Mouse (Mus musculus) spleen, adult 18-20 months (tissue): ENCODE results near the gene Hcn2.

ENCODE experiments used
- DNase-seq, 2 experiments: peaks; one replicate each; pipeline ENCODE4 v3.0.0; 2022; ENCODE audit warnings: mixed read lengths in 2 of 2

The Hcn2 gene

DNA sequence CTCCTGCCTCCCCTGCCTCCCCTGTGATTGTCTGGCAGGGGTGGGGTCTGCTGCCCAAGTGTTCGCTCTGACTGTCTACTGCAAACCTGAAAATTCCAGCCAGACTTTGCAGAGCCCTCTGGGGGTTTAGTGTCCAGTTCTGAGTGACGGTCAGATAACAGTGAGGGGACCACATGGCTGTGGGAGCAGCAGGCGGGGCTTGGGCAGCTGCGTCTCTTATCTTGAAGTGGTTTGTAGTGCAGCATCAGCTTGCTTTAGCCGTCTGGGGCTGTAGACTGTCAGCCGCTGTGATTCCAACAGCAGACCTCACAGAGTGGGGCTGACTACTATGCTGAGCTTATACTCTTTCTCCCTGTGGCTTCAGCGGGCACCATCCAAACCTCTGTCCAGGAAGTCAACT lies 7.1 kb upstream of the Hcn2 start:
- no peak for DNase-seq

DNA sequence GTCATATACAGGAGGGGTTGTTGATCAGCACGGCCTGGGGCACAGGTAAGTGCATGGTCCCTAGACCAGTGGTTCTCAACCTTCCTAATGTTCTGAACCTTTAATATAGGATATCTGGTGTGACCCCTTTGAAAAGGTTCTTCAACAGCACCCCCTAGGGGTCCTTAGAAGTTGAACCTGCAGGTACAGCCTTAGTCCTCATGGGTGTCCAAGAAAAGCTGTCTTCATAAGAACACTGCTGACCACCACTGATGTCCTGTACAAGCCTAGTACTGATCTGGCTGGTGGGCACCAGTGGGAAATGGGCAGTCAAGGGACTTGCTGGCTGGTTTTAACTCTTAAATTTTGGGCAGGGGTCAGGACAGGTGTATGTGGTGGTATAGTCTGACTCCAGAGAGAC lies 4.4 kb upstream of the Hcn2 start:
- no peak for DNase-seq

DNA sequence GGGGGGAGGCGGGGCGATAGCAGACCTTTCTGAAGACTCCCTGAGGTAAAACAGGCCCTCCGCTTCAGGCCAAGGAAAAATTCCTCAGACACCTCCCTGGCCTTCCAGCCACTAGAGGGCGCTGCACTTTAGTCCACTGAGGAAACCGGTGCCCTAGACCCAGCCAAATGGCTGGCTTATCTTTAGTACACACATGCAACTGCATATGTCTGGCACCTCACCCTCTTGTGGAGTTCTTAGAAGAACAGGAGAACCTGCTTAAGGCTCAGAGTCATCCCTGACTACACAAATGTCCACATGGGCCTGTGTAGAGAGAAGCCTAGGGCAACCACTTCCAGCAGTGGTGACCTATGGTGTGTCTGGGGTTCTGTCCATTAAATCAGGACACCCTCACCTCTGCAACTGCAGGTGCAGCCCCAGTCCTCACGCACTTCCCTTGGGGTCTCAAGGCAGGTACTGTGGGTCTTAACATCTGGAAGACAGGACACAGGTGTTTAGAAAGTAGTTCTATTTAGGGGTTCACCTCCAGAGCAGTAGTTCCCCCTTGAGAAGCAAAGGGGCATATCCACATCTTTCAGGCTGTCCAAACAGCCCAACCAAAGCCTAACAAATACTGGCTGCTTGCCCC lies 3.8 kb upstream of the Hcn2 start:
- DNase-seq = peak; percentile 41 to 73

DNA sequence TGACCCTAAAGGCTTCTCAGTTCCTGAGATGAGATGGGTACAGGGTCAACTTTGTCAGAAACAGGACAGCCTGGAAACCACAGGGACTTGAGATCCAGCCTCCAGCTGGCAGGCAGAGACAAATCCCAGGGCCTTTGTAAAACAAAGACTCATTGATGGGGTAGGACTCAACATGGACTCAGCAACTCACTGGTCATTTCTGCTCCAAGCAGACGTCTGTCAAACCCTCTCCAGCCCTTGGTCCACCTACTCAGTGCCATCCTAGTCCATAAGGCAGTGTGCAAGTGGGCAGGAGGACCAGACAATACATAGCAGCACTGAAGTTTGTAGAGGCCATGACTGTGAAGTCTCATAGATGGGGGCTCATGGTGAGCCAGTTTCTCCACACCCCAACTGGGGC lies 3.3 kb upstream of the Hcn2 start:
- DNase-seq = no peak

DNA sequence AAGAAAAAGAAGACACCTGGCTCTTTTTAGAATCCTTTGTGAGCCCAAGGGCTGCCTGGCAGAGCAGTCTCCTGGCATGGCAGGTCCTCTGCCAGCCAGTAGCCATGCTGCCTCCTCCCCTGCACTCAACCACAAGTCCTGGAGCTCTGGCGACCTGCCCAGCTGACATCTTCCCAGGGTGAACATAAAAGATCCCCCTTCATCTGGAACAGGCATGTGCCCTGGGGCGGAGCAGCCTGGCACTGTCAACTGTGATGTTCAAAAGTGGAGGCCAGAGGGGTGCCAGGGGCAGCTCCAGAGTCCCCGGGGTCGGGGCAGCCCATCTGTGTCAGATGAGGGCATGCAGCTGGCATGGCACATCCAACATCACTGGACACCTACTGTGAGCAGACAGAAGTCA lies 1.4 kb upstream of the Hcn2 start:
- DNase-seq = no peak

DNA sequence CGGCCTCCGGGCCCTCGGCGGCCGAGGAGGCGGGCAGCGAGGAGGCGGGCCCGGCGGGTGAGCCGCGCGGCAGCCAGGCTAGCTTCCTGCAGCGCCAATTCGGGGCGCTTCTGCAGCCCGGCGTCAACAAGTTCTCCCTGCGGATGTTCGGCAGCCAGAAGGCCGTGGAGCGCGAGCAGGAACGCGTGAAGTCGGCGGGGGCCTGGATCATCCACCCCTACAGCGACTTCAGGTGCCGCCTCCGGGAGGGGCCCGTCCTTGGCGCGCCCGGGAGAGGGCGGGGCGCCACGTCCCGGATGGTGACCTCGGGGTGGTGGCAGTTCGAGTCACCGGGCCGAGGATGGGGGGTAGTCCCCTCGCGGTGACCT lies 538 bp downstream of the Hcn2 start:
- DNase-seq = no peak

DNA sequence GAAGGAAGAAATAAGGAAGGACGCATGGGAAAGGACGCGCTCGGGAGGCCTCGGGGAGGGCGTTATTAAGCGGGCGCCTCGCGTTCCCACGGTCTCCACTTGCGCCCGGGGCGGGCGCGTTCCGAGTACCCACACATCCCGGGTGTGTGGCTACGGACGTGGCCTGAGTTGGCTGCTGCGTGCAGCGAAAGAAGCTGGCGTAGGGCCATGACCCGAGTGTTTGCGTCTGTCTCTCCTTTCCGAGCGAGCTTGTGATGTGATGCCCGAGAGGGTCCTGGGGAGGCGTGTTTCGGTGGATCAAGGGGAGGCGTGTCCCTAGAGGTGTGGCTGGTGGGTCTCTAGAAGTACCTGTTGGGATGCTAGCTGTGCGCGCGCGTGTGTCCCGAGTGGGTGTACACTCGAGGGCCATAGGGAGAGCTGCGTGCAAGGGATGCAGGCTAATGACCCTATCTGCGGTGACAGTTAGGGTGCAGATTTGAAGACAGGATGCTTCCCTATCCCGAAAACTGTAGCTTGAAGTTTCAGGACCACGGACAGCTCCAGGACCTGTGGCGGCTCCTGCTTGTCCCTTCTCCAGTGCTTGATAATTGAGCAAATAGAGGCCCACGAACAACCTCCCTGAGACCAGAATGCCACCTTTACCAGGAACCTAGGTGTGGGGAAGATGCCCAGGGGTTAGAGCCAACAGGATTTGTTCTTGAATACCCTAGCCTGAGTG lies 1.4 kb downstream of the Hcn2 start:
- DNase-seq = peak in 1 of 2 experiments; percentile 54

DNA sequence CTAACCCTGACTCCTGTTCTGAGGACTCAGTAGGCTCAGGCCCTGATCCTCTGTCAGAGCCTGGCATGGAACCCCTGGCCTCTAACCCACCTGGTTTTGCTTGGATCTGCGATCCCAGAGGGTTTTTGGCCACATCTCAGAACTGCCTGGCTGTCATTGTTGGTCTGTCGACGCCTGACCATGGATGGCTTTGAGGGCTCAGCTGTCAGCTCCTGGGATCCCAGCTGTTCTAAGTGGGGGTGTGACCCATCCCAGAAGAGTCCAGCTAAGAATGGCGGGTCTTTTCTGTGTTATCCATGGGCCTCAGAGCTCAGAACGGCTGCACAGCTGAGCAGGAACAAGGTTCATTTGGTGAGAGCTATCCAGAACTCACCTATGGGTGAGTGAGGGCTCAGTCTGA lies 4.7 kb downstream of the Hcn2 start:
- DNase-seq = no peak

DNA sequence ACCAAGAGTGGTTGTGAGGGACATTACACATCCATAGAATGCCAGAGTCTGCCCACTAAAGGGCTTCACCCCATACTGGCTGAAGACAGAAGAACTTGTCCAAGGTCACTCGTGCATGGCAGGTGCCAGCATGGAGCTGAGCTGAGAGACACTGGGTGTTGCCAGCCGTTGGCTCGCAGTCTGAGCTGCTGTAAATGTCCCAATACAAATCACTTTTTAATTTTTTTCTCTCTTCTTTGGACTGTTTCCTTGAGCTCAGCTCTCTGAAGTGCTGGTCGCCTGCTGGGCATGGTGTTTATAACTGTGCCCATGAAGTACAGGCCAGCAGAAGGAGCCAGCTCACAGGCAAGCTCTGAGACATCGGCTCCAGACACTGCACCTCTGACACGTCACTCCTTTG lies 6.6 kb downstream of the Hcn2 start:
- DNase-seq = no peak

DNA sequence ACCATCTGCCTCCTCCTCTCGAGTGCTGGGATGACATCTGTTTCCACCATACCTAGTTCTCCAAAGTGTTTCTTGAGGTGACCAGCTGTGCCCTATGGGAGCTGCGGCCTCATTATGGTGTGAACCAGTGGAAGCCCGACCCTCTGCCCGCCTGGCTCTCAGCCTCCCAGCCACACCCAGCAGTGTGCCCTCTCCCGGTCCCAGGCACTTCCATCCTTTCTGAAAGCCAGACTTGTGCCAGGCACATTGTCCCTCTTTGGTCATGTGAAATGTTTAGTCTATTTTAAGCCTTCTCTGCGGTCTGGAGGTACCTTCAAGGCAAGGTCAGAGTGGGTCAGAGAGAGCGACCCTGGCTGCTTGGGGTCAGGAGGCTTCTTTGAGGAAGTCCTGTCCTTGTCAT lies 7.3 kb downstream of the Hcn2 start:
- no peak for DNase-seq

DNA sequence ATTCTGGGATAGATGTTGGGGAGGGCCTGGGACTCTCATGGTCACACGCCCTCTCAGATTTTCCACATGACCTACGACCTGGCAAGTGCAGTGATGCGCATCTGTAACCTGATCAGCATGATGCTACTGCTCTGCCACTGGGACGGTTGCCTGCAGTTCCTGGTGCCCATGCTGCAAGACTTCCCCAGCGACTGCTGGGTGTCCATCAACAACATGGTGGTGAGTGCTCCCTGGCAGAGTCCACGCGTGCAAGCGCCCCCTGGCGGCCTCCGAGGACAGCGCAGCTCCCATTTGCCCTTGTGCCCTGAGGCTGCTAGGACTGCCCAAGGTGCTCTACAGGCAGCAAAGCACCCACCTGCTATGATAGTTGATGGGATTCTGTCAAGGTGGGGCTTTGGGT lies 9.7 kb downstream of the Hcn2 start:
- peak in 1 of 2 experiments; percentile 51 for DNase-seq

DNA sequence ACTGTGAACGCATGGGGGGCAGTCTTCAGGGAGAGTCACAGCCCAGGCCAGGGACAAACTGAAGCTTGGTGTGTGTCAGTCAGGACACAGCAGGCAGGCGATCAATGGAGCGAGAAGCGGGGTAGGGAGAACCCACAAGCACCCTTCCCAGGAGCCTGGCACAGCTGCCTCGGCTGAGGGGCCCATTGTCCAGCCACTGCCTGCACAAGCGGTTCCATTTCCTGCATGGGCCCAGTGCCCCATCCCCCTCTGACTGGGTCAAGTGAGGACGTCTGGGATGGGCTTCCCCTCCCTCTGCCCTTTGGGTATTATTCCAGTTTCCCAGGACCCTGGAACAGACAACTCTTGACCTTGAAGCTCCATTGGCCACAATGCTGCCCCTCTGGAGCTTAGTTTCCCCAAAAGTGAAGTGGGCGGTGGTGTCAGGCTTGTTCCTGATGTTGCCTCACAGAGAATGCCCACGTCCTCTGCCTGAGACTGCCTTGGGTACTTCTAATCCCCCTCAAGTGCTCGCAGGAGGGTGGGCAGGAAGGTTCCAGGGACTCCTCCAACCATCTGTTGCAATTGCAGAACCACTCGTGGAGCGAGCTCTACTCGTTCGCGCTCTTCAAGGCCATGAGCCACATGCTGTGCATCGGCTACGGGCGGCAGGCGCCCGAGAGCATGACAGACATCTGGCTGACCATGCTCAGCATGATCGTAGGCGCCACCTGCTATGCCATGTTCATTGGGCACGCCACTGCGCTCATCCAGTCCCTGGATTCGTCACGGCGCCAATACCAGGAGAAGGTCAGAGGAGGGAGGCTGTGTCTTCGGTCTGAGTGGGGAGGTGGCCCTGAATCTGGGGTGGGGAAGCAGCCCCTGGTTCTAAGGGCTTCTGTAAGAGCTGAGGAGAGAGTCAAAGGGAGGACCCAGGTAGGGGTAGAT lies 12.2 kb downstream of the Hcn2 start:
- DNase-seq = no peak

DNA sequence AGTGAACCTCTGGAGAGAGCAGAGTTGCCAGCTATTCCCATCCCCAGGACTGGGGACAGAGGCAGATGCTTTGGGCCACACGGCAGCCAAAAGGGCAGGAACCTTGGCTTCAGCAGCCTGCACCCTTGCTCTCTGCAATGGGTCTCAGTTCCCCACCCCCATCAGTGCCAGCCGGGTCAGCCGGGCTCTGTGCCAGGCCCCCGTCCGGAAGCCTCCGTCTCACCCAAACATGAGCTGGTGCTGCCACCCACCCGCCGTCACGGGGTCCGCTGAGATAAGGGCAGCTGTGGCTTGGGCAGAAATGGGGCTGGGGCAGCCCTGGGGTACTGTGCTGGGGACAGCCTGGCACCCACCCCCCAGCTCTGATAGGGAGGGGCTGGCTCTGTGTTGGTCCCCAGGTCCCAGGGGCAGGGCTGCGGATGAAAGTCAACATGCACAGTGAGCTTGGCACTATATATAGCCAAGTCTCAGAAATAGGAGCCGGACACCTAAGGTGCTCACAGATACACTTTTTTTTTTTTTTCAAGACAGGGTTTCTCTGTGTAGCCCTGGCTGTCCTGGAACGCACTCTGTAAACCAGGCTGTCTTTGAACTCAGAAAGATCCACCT lies 13.0 kb downstream of the Hcn2 start:
- DNase-seq = no peak

DNA sequence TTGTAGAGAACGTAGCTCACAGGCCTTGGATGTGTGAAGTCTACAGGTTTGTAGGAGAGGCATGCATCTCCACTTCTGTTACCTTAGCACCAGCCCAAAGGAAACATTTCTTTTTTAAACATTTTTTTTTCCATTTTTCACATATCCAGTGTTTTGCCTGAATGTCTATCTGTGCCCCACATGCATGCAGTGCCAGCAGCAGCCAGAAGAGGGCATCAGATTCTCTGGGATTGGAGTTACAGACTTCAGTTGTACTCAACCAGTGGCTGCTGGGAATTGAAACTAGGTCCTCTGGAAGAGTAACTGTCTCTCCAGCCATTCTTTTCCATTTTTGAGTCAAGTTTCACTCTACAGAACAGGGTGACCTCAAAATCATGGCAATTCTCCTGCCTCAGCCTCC lies 16.1 kb downstream of the Hcn2 start:
- DNase-seq = peak in 1 of 2 experiments; percentile 58

DNA sequence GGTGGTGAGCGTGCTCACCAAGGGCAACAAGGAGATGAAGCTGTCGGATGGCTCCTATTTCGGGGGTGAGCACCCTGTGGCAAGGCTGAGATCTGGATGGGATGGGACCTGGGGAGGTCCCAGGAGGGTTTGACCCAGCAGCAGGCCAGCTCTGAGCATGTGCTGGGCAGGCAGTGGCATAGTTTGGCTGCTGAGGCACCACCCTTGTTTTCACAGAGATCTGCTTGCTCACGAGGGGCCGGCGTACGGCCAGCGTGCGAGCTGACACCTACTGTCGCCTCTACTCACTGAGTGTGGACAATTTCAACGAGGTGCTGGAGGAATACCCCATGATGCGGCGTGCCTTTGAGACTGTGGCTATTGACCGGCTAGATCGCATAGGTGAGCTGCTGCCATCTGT lies 17.4 kb downstream of the Hcn2 start:
- DNase-seq = no peak

DNA sequence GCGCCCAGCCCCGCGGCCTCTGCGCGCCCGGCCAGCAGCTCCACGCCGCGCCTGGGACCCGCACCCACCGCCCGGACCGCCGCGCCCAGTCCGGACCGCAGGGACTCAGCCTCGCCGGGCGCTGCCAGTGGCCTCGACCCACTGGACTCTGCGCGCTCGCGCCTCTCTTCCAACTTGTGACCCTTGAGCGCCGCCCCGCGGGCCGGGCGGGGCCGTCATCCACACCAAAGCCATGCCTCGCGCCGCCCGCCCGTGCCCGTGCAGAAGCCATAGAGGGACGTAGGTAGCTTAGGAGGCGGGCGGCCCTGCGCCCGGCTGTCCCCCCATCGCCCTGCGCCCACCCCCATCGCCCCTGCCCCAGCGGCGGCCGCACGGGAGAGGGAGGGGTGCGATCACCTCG lies 18.9 kb downstream of the Hcn2 start:
- no peak for DNase-seq

DNA sequence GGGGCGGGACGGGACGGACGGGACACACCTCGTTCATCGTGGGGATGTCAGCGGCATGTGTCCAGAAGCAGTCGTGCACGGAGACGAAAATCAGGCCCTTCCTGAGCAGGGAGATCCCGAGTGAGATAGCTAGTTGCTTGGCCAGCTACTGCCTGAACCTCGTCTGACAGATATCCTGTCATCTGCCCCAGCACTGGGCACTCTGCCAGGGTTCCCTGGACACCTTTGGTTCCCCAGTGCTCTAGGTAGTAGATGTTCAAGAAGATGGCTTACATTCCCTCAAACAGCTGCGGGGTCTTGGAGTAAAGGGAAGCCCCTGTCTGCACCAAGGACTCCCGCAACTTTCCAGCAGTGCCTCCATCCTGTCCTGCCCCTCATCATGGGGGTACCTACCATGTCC lies 20.3 kb downstream of the Hcn2 start:
- no peak for DNase-seq

DNA sequence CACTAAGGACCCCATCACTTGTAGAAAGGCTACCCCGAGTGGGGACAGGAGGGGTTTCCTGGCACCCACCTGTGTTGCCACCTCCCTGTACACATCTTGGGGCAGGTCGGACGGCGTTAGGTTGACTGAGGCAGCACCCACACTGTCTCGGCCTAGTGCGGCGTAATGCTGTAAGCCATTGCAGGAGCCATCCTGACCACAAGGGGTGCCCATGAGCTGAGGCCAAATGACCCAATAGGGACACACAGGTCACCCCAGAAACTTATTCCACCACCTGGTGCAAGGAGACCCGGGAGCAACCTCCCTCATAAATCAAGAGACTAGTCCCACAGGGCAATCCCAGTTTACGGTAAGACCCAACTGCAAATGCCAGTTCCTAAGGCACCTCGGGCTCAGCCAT lies 21.8 kb downstream of the Hcn2 start:
- no peak for DNase-seq

DNA sequence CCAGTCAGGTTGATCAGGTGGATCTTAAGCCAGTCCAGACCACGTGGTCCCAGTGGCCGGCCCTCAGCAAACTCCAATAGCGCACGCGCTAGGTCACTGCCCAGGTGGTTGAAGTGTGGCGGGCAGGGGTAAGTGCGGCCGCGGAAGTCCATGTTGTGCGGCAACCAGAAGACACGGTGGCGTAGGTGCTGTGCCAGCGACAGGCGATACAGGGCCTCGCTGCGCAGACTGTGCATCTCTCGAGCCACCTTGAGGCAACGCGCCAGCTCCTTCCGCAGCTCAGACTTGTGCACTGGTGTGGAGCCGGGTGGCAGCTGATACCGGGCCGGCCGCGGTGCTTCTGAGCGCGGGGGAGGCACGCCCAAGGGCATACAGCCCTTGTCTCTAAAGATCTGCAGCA lies 22.8 kb downstream of the Hcn2 start:
- no peak for DNase-seq

DNA sequence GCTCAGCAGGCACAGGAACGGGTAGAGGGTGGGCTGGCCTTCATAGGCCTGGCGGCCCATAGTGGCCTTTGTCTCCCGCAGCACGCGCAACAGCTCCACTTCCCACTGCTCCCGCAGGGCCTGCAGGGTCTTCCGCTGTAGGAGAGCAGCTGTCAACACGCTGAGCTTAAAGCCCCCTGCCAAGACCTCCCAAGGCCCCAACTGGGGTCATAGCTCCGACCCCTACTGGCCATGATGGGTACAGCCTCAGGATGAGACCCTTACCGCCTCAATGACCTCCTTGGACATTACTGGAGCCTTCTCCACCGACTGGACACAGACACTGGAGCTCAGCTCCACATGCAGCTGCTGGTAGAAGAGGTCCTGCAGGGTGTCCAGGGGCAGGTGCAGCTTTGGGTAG lies 24.4 kb downstream of the Hcn2 start:
- DNase-seq = no peak

DNA sequence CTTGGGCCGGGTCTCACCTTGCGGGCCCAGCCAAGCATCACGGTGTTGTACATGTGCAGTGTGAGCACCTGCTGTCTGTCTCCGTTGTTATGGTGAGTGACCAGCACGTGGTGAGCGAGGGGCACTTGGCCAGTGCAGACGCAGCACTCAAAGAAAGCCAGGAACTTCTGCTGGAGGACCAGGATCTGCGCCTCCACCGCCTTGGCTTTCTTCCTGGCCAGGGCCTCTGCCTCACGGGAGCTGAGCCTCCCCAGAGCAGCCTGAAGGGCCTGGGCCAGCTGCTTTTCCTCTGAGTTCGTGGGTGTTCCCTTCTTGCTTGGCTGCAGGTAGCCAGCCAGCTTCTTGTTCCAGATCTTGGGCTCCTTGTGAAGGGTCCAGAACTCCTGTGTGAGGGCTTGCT lies 26.7 kb downstream of the Hcn2 start:
- no peak for DNase-seq

DNA sequence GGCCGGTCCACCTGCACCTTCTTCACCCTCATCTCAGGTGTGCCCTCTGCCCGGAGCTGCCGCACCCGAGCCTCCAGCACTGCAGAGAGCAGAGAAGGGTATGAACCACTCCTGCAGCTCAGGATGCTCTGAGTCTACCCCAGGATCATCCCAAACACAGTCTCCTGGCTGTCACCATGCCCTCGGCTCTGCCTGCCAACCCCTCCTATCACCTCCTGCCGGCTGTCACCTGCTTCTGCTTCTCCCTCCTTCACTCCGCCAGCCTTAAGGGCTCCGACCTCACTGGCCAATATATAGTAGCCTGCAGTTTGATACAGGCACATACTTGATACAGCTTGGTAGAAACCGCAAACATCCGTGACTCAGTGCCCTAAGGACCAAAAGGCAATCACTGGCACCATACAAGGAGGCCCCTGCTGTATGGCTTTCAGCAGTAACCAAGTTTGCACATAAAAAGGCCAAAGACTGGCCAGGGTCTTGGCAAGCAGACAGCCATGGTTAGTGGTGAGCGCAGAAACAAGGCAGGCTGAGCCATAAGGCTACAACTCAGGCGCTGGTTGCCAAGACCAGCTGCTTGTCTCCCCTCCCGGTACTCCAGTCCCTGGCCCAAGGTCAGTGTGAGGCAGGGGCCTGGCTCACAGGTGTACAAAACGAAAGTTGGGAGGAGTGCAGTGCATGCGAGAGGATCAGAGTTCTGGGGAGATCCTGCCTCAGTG lies 27.4 kb downstream of the Hcn2 start:
- DNase-seq = no peak

DNA sequence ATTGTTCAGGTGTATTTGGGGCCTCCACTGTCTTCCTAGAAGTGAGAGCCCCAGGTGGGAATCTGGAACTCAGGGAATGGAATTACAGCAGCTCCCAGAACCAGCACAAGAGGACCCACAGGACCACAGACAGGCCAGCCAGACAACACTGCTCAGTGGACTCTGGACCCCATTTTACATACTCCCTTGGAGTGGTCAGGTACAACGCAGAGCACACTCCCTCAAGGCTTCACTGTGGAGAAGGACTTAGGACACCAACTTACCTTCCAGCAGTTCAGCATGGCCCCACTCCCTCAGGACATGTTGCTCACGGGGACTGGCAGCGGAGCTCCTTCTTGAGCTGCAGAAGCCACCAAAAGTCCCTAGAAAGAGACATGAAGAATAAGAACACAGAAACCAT lies 29.0 kb downstream of the Hcn2 start:
- no peak for DNase-seq
